Mouse (Mus musculus): Measurements from ENCODE around the gene Treml1. TPM values are rescaled to one million over a fixed set of nuclear protein-coding genes. Genes with fewer than 3 reads are reported as not detected.

Treml1 gene
- total and polyA plus RNA-seq, 2 experiments from 2014 or later = 0.57 TPM; not detected in 1

DNA sequence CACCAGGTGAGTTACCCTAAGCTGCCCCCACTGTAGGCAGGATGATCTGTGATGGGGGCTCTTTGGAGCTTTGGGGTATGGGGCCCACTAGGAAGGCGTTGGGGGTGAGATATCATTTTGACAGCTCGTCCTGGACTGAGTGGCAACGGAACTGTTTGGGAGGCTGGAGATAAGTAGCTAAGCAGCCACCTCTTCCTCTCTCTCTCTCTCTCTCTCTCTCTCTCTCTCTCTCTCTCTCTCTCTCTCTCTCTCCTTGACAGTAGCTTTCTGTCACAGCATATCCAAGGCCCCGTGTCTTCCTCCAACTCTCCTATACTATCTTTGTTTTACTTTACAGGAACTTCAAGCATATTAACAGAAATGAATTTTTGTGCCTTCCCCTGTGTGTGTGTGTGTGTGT, 746 bp downstream of the Treml1 start:
- WGBS = 16% methylated on average over 4 of the region's 4 CpGs
- no peak for TF ChIP-seq EP300 (IDR thresholded peaks at IDR 0.05; ENCODE audit: low read depth)
- TF ChIP-seq CTCF (IDR thresholded peaks at IDR 0.05; ENCODE audit: low read depth) = no peak

GRCm38 (mm10) chr17:48362346-48362745, 2.6 kb downstream of the Treml1 start:
- Histone ChIP-seq H3K27me3 (ENCODE audit: control insufficient read depth, insufficient read depth, low read length) (no peaks in the 10 kb centered on the region), H3K4me3 (ENCODE audit: low read depth, low read length) (no peak overlapping the region), H3K9me3 (replicated peaks; ENCODE audit: control insufficient read depth, low read length) (no peaks in the 10 kb centered on the region), H3K27ac (ENCODE audit: low read depth) (peak overlapping the region; percentile 47; the same call in 1 of the 2 replicates), H3K9ac (replicated peaks; ENCODE audit: low read depth, low read length) (no peak overlapping the region), H3K36me3 (replicated peaks; ENCODE audit: control insufficient read depth, insufficient read depth, low read length) (no peaks in the 10 kb centered on the region), H3K4me2 (ENCODE audit: low read depth, low read length) (peak overlapping the region; percentile 42), H3K4me1 (ENCODE audit: control insufficient read depth, insufficient read depth) (peaks cover 18% of the 10 kb centered on the region)
- TF ChIP-seq EP300 (IDR thresholded peaks at IDR 0.05; ENCODE audit: low read depth) (no peak), CTCF (IDR thresholded peaks at IDR 0.05; ENCODE audit: low read depth) (no peak)
- ATAC-seq (ENCODE audit: insufficient read depth, low read depth) = peak; percentile 36; the same call in 1 of the 2 replicates
- peak; percentile 77 for DNase-seq (ENCODE audit: low spot score)
- 22% methylated on average over 3 of the region's 3 CpGs for WGBS

More for the DNA sequence above, 746 bp downstream of the Treml1 start:
- Histone ChIP-seq H3K36me3 (replicated peaks; ENCODE audit: control insufficient read depth, insufficient read depth, low read length) (no peaks in the 10 kb centered on the region), H3K4me1 (ENCODE audit: control insufficient read depth, insufficient read depth) (peaks cover 15% of the 10 kb centered on the region), H3K27ac (ENCODE audit: low read depth) (no peak overlapping the region), H3K9ac (replicated peaks; ENCODE audit: low read depth, low read length) (no peak overlapping the region), H3K4me2 (ENCODE audit: low read depth, low read length) (no peak overlapping the region), H3K27me3 (ENCODE audit: control insufficient read depth, insufficient read depth, low read length) (no peaks in the 10 kb centered on the region), H3K9me3 (replicated peaks; ENCODE audit: control insufficient read depth, low read length) (no peaks in the 10 kb centered on the region), H3K4me3 (ENCODE audit: low read depth, low read length) (no peak overlapping the region)
- no peak for DNase-seq (ENCODE audit: low spot score)
- no peak for ATAC-seq (ENCODE audit: insufficient read depth, low read depth)

DNA sequence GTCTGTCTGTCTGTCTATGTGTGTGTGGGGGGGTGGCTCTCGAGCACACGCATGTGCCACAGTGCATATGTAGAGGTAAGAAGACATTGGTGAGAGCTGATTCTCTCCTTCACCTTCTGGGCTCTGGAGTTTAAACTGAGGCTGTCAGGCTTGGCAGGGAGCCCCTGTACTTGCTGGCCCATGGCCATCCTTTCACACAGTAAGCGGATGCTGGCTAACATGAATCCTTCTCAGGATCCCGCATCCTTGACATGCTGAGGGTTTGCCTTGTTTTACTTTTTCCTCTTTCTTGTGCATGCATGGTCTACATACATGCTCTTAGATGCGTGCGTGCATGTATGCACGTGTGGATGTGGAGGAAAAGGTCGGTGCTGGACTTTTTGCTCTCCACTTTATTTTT, 3.2 kb downstream of the Treml1 start:
- peaks cover 18% of the 10 kb centered on the region for H3K4me1 ChIP-seq (ENCODE audit: control insufficient read depth, insufficient read depth)
- peak overlapping the region; percentile 47; the same call in 1 of the 2 replicates for H3K27ac ChIP-seq (ENCODE audit: low read depth)
- H3K4me3 ChIP-seq (ENCODE audit: low read depth, low read length) = no peak overlapping the region
- no peaks in the 10 kb centered on the region for H3K36me3 ChIP-seq (replicated peaks; ENCODE audit: control insufficient read depth, insufficient read depth, low read length)
- WGBS = 45% methylated on average over 8 of the region's 8 CpGs
- no peaks in the 10 kb centered on the region for H3K27me3 ChIP-seq (ENCODE audit: control insufficient read depth, insufficient read depth, low read length)
- TF ChIP-seq CTCF (IDR thresholded peaks at IDR 0.05; ENCODE audit: low read depth) = no peak
- no peak for TF ChIP-seq EP300 (IDR thresholded peaks at IDR 0.05; ENCODE audit: low read depth)
- no peak overlapping the region for H3K9ac ChIP-seq (replicated peaks; ENCODE audit: low read depth, low read length)
- no peaks in the 10 kb centered on the region for H3K9me3 ChIP-seq (replicated peaks; ENCODE audit: control insufficient read depth, low read length)
- ATAC-seq (ENCODE audit: insufficient read depth, low read depth) (no peak), DNase-seq (ENCODE audit: low spot score) (peak; percentile 21)
- H3K4me2 ChIP-seq (ENCODE audit: low read depth, low read length) = peak overlapping the region; percentile 42

GRCm38 (mm10) chr17:48363421-48363965, 3.8 kb downstream of the Treml1 start:
- ATAC-seq (ENCODE audit: insufficient read depth, low read depth) (no peak), DNase-seq (ENCODE audit: low spot score) (no peak)
- peaks cover 18% of the 10 kb centered on the region for H3K4me1 ChIP-seq (ENCODE audit: control insufficient read depth, insufficient read depth)
- H3K36me3 ChIP-seq (replicated peaks; ENCODE audit: control insufficient read depth, insufficient read depth, low read length) = no peaks in the 10 kb centered on the region
- H3K9me3 ChIP-seq (replicated peaks; ENCODE audit: control insufficient read depth, low read length) = no peaks in the 10 kb centered on the region
- WGBS = 46% methylated on average over 6 of the region's 6 CpGs
- H3K4me3 ChIP-seq (ENCODE audit: low read depth, low read length) = no peak overlapping the region
- no peak overlapping the region for H3K4me2 ChIP-seq (ENCODE audit: low read depth, low read length)
- no peak for TF ChIP-seq EP300 (IDR thresholded peaks at IDR 0.05; ENCODE audit: low read depth)
- TF ChIP-seq CTCF (IDR thresholded peaks at IDR 0.05; ENCODE audit: low read depth) = no peak
- peak overlapping the region; percentile 13; the same call in 1 of the 2 replicates for H3K27ac ChIP-seq (ENCODE audit: low read depth)
- H3K9ac ChIP-seq (replicated peaks; ENCODE audit: low read depth, low read length) = no peak overlapping the region
- no peaks in the 10 kb centered on the region for H3K27me3 ChIP-seq (ENCODE audit: control insufficient read depth, insufficient read depth, low read length)

DNA sequence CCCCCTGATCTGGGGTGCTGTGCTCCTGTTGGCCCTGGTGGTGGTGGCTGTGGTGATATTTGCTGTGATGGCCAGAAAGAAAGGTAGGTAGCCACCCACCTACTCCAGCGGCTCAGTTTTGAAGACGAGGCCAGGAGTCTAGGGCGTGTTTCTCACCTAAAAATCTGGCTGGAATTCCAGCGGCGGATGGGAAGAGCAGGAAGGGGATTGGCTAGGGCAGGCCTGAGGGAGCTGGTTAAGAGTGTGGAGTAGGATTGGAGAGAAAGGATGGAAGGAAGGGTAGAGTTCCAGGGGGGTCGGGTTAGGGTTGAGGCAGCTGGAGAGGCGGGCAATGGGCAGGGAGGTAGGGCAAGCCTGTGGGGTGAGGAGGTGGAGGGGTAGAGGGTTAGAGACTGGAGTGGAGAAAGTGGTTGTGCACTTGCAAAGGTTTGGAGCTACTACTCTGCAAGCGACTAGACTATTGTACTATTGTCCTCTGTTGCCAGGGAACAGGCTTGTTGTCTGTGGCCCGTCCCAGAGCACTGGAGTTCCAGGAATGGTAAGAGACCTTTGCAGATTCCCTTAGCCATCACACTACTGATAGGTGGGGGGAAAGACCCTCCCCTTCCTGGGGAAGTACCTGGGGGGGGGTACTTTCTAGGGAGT, 5.9 kb downstream of the Treml1 start:
- no peak overlapping the region for H3K4me2 ChIP-seq (ENCODE audit: low read depth, low read length)
- no peaks in the 10 kb centered on the region for H3K27me3 ChIP-seq (ENCODE audit: control insufficient read depth, insufficient read depth, low read length)
- ATAC-seq (ENCODE audit: insufficient read depth, low read depth) (0 out of 2 replicates have a peak, but pooled peaks have one; percentile 22), DNase-seq (ENCODE audit: low spot score) (no peak)
- H3K27ac ChIP-seq (ENCODE audit: low read depth) = no peak overlapping the region
- H3K36me3 ChIP-seq (replicated peaks; ENCODE audit: control insufficient read depth, insufficient read depth, low read length) = no peaks in the 10 kb centered on the region
- H3K9me3 ChIP-seq (replicated peaks; ENCODE audit: control insufficient read depth, low read length) = no peaks in the 10 kb centered on the region
- no peak overlapping the region for H3K9ac ChIP-seq (replicated peaks; ENCODE audit: low read depth, low read length)
- TF ChIP-seq CTCF (IDR thresholded peaks at IDR 0.05; ENCODE audit: low read depth) (no peak), EP300 (IDR thresholded peaks at IDR 0.05; ENCODE audit: low read depth) (no peak)
- 71% methylated on average over 9 of the region's 9 CpGs for WGBS
- no peak overlapping the region for H3K4me3 ChIP-seq (ENCODE audit: low read depth, low read length)
- peaks cover 18% of the 10 kb centered on the region for H3K4me1 ChIP-seq (ENCODE audit: control insufficient read depth, insufficient read depth)

All from heart, postnatal 0 days (tissue).